Mouse (Mus musculus) granulocyte monocyte progenitor cell, adult 5-6 weeks (primary cell): ENCODE data around the gene Lonp2. TPM values are rescaled to one million over a fixed set of nuclear protein-coding genes. Genes with fewer than 3 reads are reported as not detected.

Experiments used
- ATAC-seq: replicated peaks from 2 replicates; pipeline ENCODE4 v1.8.0; 2016; ENCODE audit warnings: mild to moderate bottlenecking, moderate TSS enrichment, inconsistent platforms; ENCODE audit not compliant: poor library complexity, severe bottlenecking
- total RNA-seq, 2 experiments: library from RNA; stranded (forward) in 1 of 2; stranded (reverse) in 1 of 2; fragments of 200-712, 200-1000 nt in 1 of 2; fragments of >200 nt in 1 of 2; fragmentation: Nextera tagmentation in 1 of 2; gene quantifications; 2 replicates each; pipeline ENCODE4 v1.2.3; 2014 to 2017

Gene Lonp2
- total RNA-seq, 2 experiments from 2014 or later = 29.4 to 41.1 TPM

GRCm38 (mm10) chr8:86617759-86618387 lies 6.0 kb upstream of the Lonp2 start:
- peak; percentile 73 for ATAC-seq

- no peak for ATAC-seq
Measured at GRCm38 (mm10) chr8:86623551-86623910, 312 bp upstream of the Lonp2 start.

- no peak for ATAC-seq
Measured at GRCm38 (mm10) chr8:86624915-86625314, 1.1 kb downstream of the Lonp2 start.

GRCm38 (mm10) chr8:86630212-86630611 lies 6.4 kb downstream of the Lonp2 start:
- no peak for ATAC-seq

GRCm38 (mm10) chr8:86631395-86631794 lies 7.6 kb downstream of the Lonp2 start:
- ATAC-seq = peak; percentile 98

DNA sequence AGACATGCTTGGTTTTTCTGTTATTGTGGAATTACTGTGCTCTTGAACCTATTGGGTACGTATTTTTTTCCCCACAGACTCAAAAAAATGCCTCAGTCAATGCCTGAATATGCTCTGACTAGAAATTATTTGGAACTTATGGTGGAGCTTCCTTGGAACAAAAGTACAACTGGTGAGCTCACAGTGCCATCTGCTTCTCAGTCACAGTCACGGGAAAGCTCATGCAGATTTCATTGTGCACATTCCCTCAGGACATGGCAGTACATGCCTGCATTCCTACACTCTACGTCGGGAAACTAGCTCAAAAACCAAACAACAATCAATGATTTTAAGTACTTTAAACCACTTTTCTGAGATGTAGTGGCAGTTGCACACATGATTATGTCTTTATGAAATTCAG lies 14.0 kb downstream of the Lonp2 start:
- ATAC-seq = no peak

GRCm38 (mm10) chr8:86638981-86639380 lies 15.1 kb downstream of the Lonp2 start:
- ATAC-seq = no peak

DNA sequence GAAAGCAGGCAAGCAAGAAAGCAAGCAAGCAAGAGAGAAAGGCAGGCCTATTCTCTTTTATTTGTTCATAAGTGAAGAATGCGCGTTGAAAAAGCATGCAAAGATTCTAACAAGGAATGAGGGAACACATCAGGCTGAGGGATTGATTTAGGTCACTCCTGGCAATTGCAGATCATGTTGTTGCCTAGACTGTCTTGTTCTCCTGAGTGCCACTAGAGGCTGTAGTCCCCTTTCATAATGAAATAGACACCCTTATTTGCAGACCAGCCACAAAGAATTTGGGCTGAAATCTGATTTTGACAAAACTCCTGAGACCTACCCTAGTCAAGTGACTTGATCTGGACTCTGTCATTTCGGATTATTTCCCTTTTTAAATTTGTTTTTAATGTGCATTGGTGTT lies 18.8 kb downstream of the Lonp2 start:
- ATAC-seq = no peak

DNA sequence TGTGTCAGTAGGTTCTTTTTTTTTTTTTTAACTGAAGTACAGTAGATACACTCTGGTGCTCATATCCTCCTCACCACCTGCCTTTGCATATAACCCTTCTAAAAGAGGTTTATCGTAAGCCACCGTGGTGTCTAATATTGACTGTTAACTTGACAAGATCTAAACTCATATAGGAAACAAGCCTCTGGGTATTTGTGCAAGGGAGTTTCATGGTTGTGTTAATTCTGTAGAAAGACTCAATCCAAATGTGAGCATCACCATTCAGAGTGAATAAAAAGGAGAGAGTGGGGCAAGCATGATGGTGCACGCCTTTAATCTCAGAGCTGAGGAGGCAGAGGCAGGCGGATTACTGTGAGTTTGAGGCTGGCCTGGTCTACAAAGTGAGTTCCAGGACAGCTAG lies 20.8 kb downstream of the Lonp2 start:
- ATAC-seq = no peak

GRCm38 (mm10) chr8:86647771-86648170 lies 23.9 kb downstream of the Lonp2 start:
- ATAC-seq = no peak

DNA sequence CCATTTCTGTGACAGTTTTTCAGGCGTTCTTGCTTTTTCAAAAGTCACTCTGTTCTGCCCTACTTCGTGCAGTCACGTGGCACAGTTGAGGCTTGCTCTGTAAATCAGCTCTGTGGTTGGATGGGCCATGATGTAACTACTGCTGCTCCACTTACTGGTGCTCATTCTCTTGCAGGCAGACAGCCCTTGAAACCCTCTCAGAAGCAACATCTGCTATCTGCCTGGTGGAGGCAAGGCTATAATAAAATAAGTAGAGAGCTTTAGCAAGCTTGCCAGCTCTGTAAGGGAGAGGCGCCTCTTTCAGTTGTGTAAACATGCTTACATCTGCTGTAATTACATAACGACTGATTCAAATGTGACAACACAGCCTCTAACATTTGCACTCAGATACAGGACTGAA lies 27.6 kb downstream of the Lonp2 start:
- ATAC-seq = no peak

DNA sequence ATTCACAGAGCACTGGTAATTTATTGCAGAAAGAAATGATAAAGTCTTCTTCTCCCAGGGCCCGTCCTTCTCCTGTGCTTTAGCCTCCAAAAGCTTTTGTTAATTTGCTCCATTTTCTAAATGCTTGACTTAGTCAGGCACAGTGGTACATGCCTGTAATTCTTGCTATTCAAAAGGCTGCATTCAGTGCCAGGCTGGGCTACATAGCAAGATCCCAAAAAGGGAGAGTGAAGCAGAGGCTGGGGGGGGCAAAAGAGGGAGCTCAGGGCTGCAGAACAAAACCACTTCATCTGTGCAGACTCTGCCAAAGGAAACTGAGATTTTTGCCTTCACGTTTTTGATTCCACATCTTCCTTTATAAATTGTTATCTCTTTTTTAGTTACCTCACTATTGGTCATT lies 28.7 kb downstream of the Lonp2 start:
- no peak for ATAC-seq

DNA sequence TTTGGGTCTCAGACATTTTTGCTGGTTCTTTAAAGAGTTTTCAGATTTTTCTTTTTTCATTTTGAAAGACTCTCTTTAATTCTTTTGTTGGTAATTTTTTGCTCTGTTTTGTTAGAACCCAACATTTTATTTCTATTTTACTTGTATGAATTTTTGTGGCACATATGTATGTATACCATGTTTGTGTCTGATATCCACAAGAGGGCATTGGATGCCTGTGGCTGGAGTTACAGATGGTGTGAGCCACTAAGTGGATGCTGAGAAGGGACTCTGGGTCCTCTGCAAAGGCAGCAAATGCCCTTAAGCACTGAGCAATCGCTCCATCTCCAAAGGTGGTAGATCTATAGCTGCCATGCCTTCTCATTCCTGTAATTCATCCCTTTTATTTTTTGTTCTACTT lies 30.7 kb downstream of the Lonp2 start:
- ATAC-seq = no peak

DNA sequence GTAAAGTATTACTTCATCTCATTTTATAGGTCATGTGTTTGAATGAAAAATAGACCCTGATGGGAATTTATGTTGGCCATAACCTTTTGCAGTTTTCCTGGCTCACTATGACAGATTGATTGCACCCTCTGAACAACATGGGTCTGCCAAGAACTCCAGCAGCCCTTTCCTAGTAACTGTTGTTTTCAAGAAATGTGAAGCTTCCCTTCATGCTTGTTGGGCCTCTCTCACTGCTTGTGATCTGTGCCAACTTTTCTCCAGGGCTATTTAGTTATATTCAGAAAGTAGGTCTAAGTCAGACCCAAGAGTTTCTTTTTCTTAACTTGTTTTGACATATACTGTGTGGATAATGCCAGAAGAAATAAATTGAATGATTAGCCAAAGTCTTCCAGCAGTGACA lies 44.9 kb downstream of the Lonp2 start:
- ATAC-seq = no peak

DNA sequence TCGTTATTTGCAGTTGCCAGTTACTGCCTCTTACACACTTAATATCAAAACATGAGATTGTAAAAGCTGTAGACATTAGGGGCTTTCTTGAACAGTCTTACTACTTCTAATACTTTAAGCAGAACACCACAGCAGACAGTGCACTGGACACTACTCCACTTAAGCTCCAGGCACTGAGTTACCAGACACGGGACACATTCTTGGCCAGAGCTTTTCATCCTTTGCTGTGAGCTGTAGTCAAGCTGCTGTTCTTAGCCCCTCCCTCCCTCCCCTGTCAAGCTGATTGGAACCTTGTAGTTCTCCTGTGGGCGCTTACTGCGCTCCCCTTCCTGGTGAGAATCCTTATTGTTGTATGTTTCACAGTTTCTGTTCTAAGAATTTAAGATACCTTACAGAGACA lies 45.4 kb downstream of the Lonp2 start:
- ATAC-seq = no peak

DNA sequence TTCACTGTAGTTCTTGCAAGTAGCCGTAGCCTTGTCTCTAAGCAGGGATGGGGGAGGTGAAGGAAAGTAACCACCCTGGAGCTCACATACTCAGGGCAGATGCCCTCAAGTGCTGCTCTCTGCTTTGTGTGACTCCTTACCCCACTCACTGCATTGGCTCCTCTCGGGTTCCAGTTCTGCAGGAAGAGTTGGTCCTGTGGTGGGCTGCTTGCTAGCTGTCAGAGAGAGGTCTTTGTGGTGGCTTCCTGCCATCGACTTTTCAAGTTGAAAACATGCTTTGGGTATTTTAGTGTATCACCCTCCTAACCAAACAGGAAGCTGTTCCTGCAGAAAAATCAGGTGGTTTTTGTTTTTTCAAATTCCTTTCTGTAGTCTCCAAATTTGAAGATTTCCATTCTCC lies 62.8 kb downstream of the Lonp2 start:
- ATAC-seq = no peak

GRCm38 (mm10) chr8:86692107-86692506 lies 68.3 kb downstream of the Lonp2 start:
- no peak for ATAC-seq

GRCm38 (mm10) chr8:86694011-86694410 lies 70.2 kb downstream of the Lonp2 start:
- ATAC-seq = no peak

GRCm38 (mm10) chr8:86695703-86696102 lies 71.9 kb downstream of the Lonp2 start:
- ATAC-seq = no peak

DNA sequence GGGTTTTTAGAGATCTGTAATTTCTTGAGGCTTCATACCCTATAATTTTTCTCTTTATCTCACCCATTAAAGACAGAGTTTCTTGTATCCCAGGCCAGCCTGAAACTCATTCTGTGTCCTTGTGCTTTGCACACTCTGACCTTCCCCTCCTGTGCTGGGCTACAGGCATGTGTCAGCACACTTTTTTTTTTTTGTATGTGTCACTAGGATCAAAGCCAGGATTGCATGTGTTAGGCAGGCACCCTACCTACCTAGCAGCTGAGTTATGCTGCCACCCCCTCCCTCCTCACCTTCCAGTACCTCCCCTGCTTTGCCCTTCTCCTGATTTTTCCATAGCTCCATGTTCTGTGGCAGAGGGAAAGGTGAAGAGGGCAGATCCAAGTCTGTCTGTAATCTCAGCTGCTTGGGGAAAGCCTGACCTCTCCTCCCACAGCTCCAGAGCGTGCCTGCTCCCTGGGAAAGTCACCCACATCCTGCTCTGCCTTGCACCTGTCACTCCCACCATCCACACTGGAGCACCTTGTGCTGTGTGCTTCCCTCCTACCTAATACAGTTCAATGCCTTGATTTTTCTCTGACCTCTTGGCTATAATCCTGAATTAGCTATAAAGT lies 75.1 kb downstream of the Lonp2 start:
- ATAC-seq = no peak

GRCm38 (mm10) chr8:86699471-86699870 lies 75.6 kb downstream of the Lonp2 start:
- ATAC-seq = peak; percentile 68

- no peak for ATAC-seq
Measured at GRCm38 (mm10) chr8:86702453-86702852, 78.6 kb downstream of the Lonp2 start.

DNA sequence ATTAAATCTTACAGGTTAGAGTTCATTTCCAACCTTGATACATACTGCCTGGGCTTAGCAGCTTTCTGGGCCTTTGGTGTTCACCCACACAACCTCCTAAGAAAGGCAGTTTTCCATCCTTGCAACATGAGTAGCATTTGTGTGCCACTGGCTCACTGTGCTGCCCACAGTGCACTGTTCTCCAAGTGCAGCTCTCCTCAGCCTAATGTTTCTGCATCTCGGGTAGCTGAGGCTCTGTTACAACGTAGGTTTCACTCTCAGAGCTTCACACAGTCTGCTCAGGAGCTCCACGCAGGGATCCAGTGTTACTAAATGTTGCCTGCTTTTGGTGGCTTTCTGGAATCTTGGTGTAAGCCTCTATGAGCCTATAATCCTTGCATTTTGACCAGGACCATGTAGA lies 81.5 kb downstream of the Lonp2 start:
- no peak for ATAC-seq
